Mouse (Mus musculus) liver, postnatal 0 days (tissue): ENCODE measurements around the gene Slc35a2.
A peak's percentile ranks its signal among the peaks of the same experiment; 100 is the strongest.

Experiments
- CTCF ChIP-seq: sonication (generic); IDR thresholded peaks from 2 replicates; pipeline ENCODE4 v1.5.1; 2016; ENCODE audit warnings: antibody characterized with exemption, low read depth
- EP300 ChIP-seq: IDR thresholded peaks from 2 replicates; pipeline ENCODE4 v1.6.1; 2016; ENCODE audit warnings: antibody characterized with exemption, low read depth, mild to moderate bottlenecking

DNA sequence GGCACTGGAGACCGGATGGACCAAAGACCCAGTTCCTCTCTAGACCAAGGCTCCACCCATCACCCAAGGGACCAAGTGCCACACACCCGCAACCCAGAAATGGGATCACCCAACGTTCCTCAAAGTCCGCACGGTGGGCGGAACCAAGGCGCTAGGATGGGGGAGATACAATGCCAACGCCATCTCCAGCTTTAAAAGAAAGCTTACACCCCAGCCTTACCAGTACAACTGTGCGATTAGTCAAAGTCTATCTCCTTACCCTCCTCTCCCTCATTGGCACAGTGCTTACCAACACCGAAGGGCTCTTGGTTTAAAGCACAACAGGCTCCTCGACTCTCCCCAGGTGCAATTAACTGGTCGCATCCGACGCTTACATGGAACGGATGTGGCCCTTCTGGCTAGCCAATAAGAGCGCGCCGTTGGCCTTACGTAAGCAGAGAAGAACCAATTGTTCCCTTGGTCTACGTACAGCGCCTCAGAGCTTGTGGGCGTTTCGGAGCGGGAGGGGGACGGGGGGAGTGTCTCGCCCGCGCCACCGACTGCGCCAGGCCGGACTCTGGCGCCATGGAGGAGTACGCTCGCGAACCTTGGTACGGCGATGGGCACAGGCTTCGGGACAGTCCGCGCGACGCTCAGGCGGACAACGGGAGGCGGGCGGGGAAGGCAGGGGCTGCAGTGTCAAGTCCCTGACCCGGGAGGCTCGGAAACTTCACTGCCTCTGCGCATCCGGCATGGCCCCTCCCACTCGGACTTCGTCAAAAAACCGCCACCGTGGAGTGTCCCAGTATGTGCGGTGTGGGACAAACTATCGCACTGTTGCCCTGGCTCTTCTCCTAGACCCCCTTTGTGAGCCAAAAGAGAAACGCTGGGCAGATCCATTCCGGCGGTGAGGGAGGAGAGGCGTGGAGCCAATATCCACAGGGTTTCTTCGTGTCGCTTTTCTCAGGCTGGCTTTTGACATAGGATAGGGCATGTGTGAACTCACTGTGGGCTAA, 15.3 kb downstream of the Slc35a2 start, which contains the start of the genes Pqbp1 and Timm17b:
- TF ChIP-seq CTCF (no peak), EP300 (peak; percentile 55; the same call in 1 of the 2 replicates)
